Mouse (Mus musculus): Measurements from ENCODE around the gene Ccdc107. TPM values are rescaled to one million over a fixed set of nuclear protein-coding genes. Genes with fewer than 3 reads are reported as not detected.

Ccdc107 gene
- polyA plus RNA-seq (2015; fragmentation: Nextera tagmentation; extraction: Ambion mirVana) = 104 and 105 TPM in 2 replicates

- H3K4me1 ChIP-seq = peaks cover 17% of the 10 kb centered on the region
- under 1% methylated on average over 25 of the region's 25 CpGs for WGBS
- ATAC-seq (ENCODE audit: insufficient read depth, low FRiP score, low read depth) = peak; percentile 98
Measured at GRCm38 (mm10) chr4:43492821-43493185, at the start of gene Ccdc107. TSS of gene Ccdc107 (plus strand) at chr4:43492900.

GRCm38 (mm10) chr4:43443511-43443910 is 49.2 kb upstream of the Ccdc107 start:
- H3K36me3 ChIP-seq = peaks cover 29% of the 10 kb centered on the region
- H3K4me3 ChIP-seq (replicated peaks) = peak overlapping the region; percentile 97
- ATAC-seq (ENCODE audit: insufficient read depth, low FRiP score, low read depth) = no peak
- peaks cover 11% of the 10 kb centered on the region for H3K4me1 ChIP-seq
- peak overlapping the region; percentile 96 for H3K9ac ChIP-seq
- H3K27ac ChIP-seq = peak overlapping the region; percentile 94
- no peaks in the 10 kb centered on the region for H3K27me3 ChIP-seq (replicated peaks)
- peak overlapping the region; percentile 85 for H3K4me2 ChIP-seq
- H3K9me3 ChIP-seq = no peaks in the 10 kb centered on the region
- under 1% methylated on average over 28 of the region's 28 CpGs for WGBS

More at GRCm38 (mm10) chr4:43492821-43493185, at the start of gene Ccdc107:
- Histone ChIP-seq H3K36me3 (peaks cover 8% of the 10 kb centered on the region; the same call in 1 of the 2 replicates), H3K27me3 (replicated peaks) (no peaks in the 10 kb centered on the region), H3K4me2 (peak within 1 kb of the TSS; percentile 77), H3K4me3 (replicated peaks) (peak within 1 kb of the TSS; percentile 81), H3K9ac (peak within 1 kb of the TSS; percentile 63), H3K9me3 (no peaks in the 10 kb centered on the region), H3K27ac (peak within 1 kb of the TSS; percentile 92)

DNA sequence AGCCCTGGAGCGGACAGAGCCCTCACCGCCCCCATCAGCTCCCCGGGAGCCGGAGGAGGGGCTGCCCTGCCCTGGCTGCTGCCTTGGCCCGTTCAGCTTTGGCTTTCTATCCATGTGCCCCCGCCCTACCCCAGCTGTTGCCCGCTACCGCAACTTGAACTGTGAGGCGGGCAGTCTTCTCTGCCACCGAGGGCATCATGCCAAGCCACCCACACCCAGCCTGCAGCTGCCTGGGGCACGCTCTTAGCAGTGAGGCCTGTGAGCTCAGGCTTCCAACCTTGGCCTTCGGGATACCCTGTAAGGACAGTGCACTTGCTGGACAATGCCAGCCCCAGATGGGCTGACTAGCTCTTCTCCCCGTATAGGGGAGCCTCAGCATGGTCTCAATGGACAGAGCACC is 45.4 kb upstream of the Ccdc107 start:
- Histone ChIP-seq H3K9me3 (no peaks in the 10 kb centered on the region), H3K36me3 (peaks cover 29% of the 10 kb centered on the region), H3K4me2 (no peak overlapping the region), H3K27ac (no peak overlapping the region), H3K9ac (no peak overlapping the region), H3K27me3 (replicated peaks) (peaks cover 2% of the 10 kb centered on the region; the same call in 1 of the 2 replicates), H3K4me3 (replicated peaks) (no peak overlapping the region), H3K4me1 (peaks cover 11% of the 10 kb centered on the region)
- no peak for ATAC-seq (ENCODE audit: insufficient read depth, low FRiP score, low read depth)
- 88% methylated on average over 13 of the region's 13 CpGs for WGBS

DNA sequence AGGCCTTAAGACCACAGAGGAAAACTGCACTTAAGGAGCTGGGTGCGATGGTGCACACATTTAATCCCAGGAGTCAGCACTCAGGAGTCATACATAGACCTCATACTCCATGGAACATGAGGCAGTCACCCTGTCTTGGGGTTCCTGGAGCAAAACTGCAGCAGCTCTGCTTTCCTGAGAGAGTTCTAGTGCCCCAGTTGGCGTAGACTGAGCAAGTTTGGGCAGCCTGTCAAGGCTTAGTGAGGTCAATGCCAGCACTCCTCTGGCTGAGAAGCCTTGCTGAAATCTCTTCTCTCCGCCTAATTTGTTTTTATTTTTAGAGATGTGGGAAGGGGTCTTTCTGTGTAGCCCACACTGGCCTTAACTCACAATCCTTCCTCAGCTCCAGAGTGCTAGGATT is 44.1 kb upstream of the Ccdc107 start:
- peaks cover 14% of the 10 kb centered on the region for H3K27me3 ChIP-seq (replicated peaks)
- 83% methylated on average over 3 of the region's 3 CpGs for WGBS
- H3K36me3 ChIP-seq = peaks cover 29% of the 10 kb centered on the region
- no peak overlapping the region for H3K4me3 ChIP-seq (replicated peaks)
- no peaks in the 10 kb centered on the region for H3K9me3 ChIP-seq
- peaks cover 15% of the 10 kb centered on the region for H3K4me1 ChIP-seq
- H3K4me2 ChIP-seq = no peak overlapping the region
- H3K9ac ChIP-seq = no peak overlapping the region
- no peak overlapping the region for H3K27ac ChIP-seq
- no peak for ATAC-seq (ENCODE audit: insufficient read depth, low FRiP score, low read depth)

DNA sequence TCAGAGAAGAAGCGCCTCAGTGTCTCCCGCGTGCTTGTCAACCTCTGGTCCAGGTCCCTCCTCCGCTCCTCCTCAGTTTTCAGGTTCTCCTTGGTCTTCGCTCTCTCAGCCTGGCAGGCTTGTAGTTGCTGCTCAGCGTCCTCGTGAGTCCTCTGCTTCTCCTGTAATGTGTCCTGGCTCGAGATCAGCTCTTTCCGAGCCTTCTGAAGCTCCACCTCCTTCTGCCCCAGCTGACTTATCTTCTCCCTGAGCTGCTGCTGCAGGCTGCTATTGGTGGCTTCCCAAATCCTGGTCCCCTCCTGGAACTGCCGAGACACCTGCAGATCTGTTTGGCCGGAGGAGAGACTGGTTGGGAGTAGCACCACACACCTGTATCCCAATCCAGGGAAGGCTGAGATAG is 40.4 kb upstream of the Ccdc107 start:
- no peak overlapping the region for H3K4me2 ChIP-seq
- H3K4me1 ChIP-seq = peaks cover 12% of the 10 kb centered on the region
- no peak overlapping the region for H3K4me3 ChIP-seq (replicated peaks)
- no peak for ATAC-seq (ENCODE audit: insufficient read depth, low FRiP score, low read depth)
- H3K9me3 ChIP-seq = no peaks in the 10 kb centered on the region
- H3K27me3 ChIP-seq (replicated peaks) = peaks cover 31% of the 10 kb centered on the region
- peaks cover 6% of the 10 kb centered on the region; the same call in 1 of the 2 replicates for H3K36me3 ChIP-seq
- H3K27ac ChIP-seq = no peak overlapping the region
- H3K9ac ChIP-seq = no peak overlapping the region
- WGBS = 48% methylated on average over 11 of the region's 11 CpGs

- H3K27me3 ChIP-seq (replicated peaks) = peaks cover 31% of the 10 kb centered on the region
- H3K9me3 ChIP-seq = no peaks in the 10 kb centered on the region
- whole genome bisulfite sequencing = 1% methylated on average over 17 of the region's 18 CpGs
- H3K4me3 ChIP-seq (replicated peaks) = peak overlapping the region; percentile 21
- H3K4me1 ChIP-seq = peaks cover 12% of the 10 kb centered on the region
- no peak overlapping the region for H3K9ac ChIP-seq
- ATAC-seq (ENCODE audit: insufficient read depth, low FRiP score, low read depth) = no peak
- H3K27ac ChIP-seq = no peak overlapping the region
- H3K4me2 ChIP-seq = peak overlapping the region; percentile 49
- no peaks in the 10 kb centered on the region for H3K36me3 ChIP-seq
Measured at GRCm38 (mm10) chr4:43453413-43453812, 39.3 kb upstream of the Ccdc107 start.

DNA sequence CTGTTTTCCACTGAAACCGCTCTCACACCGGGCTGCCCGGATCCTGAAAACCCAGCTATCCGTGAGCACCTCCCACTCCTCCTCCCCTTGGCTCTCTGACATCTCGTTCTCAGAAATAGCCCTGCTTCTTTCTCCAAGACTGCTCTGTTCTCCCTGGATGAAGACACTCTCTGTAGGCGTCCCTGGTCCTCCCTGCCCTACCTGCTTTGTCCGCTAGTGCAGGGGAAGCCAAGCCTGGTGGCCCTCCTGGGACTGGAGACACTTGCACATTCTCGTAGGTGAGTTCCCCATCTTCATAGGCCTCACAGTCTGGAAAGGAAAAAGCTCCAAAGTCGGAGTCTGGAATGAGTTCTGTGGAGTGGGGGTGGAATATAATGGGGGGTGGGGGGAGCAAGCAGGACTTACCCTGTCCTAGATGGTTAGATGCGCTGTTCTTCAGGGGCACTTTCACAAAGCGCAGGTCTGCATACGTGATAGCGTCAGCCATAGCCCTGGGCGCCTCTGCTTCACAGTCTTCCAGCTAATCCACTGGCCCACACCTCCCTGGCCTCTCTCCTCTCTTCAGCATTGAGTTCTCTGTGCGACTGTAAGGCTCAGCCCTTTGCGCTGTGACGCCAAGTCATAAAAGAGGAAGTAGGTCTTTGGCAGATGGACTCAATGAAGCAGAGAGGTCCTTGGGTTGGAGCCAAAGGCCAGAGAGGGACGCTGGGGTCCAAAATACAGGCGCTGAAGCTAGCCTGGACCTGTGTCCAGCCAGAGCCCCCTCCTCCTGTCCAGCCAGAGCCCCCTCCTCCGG is 38.5 kb upstream of the Ccdc107 start, which contains the start of gene Cd72:
Cd72 (minus strand) TSS at position 588 of the 796 bp plus-strand sequence.
- peaks cover 31% of the 10 kb centered on the region for H3K27me3 ChIP-seq (replicated peaks)
- no peak within 1 kb of the TSS for H3K27ac ChIP-seq
- ATAC-seq (ENCODE audit: insufficient read depth, low FRiP score, low read depth) = 0 out of 2 replicates have a peak, but pooled peaks have one; percentile 23
- H3K36me3 ChIP-seq = no peaks in the 10 kb centered on the region
- no peaks in the 10 kb centered on the region for H3K9me3 ChIP-seq
- WGBS = 31% methylated on average over 20 of the region's 20 CpGs
- H3K9ac ChIP-seq = no peak within 1 kb of the TSS
- H3K4me3 ChIP-seq (replicated peaks) = peak within 1 kb of the TSS; percentile 21
- peaks cover 12% of the 10 kb centered on the region for H3K4me1 ChIP-seq
- H3K4me2 ChIP-seq = peak within 1 kb of the TSS; percentile 49

GRCm38 (mm10) chr4:43456470-43456869 is 36.2 kb upstream of the Ccdc107 start:
- H3K4me2 ChIP-seq = no peak overlapping the region
- no peak for ATAC-seq (ENCODE audit: insufficient read depth, low FRiP score, low read depth)

GRCm38 (mm10) chr4:43457124-43457523 is 35.6 kb upstream of the Ccdc107 start:
- 26% methylated on average over 8 of the region's 8 CpGs for WGBS
- H3K4me3 ChIP-seq (replicated peaks) = no peak overlapping the region
- no peak for ATAC-seq (ENCODE audit: insufficient read depth, low FRiP score, low read depth)

More at GRCm38 (mm10) chr4:43456470-43456869, 36.2 kb upstream of the Ccdc107 start:
- H3K27me3 ChIP-seq (replicated peaks) = peaks cover 31% of the 10 kb centered on the region
- H3K4me1 ChIP-seq = peaks cover 12% of the 10 kb centered on the region
- H3K4me3 ChIP-seq (replicated peaks) = no peak overlapping the region
- H3K27ac ChIP-seq = no peak overlapping the region
- 36% methylated on average over 4 of the region's 4 CpGs for WGBS
- no peaks in the 10 kb centered on the region for H3K36me3 ChIP-seq
- no peak overlapping the region for H3K9ac ChIP-seq
- no peaks in the 10 kb centered on the region for H3K9me3 ChIP-seq

GRCm38 (mm10) chr4:43463102-43463501 is 29.6 kb upstream of the Ccdc107 start:
- Histone ChIP-seq H3K9ac (no peak overlapping the region), H3K27me3 (replicated peaks) (no peaks in the 10 kb centered on the region), H3K27ac (no peak overlapping the region), H3K4me1 (no peaks in the 10 kb centered on the region), H3K4me3 (replicated peaks) (no peak overlapping the region), H3K9me3 (no peaks in the 10 kb centered on the region), H3K4me2 (no peak overlapping the region), H3K36me3 (no peaks in the 10 kb centered on the region)
- 85% methylated on average over 5 of the region's 5 CpGs for WGBS
- no peak for ATAC-seq (ENCODE audit: insufficient read depth, low FRiP score, low read depth)

More at GRCm38 (mm10) chr4:43457124-43457523, 35.6 kb upstream of the Ccdc107 start:
- Histone ChIP-seq H3K9ac (no peak overlapping the region), H3K9me3 (no peaks in the 10 kb centered on the region), H3K4me1 (peaks cover 12% of the 10 kb centered on the region), H3K27ac (no peak overlapping the region), H3K27me3 (replicated peaks) (peaks cover 30% of the 10 kb centered on the region), H3K4me2 (no peak overlapping the region), H3K36me3 (no peaks in the 10 kb centered on the region)

GRCm38 (mm10) chr4:43465935-43466334 is 26.8 kb upstream of the Ccdc107 start:
- no peaks in the 10 kb centered on the region for H3K4me1 ChIP-seq
- H3K9ac ChIP-seq = no peak overlapping the region
- no peaks in the 10 kb centered on the region for H3K9me3 ChIP-seq
- no peak overlapping the region for H3K27ac ChIP-seq
- H3K4me3 ChIP-seq (replicated peaks) = no peak overlapping the region
- 76% methylated on average over 6 of the region's 6 CpGs for WGBS
- no peaks in the 10 kb centered on the region for H3K27me3 ChIP-seq (replicated peaks)
- H3K36me3 ChIP-seq = no peaks in the 10 kb centered on the region
- no peak overlapping the region for H3K4me2 ChIP-seq
- ATAC-seq (ENCODE audit: insufficient read depth, low FRiP score, low read depth) = no peak

DNA sequence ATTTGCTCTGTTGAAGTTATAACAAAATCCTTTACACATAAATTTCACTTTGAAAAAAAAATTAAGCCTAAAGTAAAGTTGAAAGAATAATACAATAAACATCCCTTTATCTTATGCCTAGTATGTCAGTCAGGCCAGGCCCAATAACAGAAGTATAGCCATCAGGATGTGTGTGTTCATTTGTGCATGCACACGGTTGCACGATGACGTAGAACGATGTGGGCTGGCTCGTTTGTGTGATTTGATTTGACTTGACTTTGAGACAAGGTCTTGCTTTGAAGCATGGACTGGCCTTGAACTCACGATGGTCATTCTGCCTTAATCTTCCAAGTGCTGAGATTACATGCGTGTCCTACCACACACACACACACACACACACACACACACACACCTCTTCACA is 25.8 kb upstream of the Ccdc107 start:
- Histone ChIP-seq H3K9me3 (no peaks in the 10 kb centered on the region), H3K4me3 (replicated peaks) (no peak overlapping the region), H3K27me3 (replicated peaks) (no peaks in the 10 kb centered on the region), H3K27ac (no peak overlapping the region), H3K9ac (no peak overlapping the region), H3K4me2 (no peak overlapping the region), H3K36me3 (no peaks in the 10 kb centered on the region), H3K4me1 (no peaks in the 10 kb centered on the region)
- WGBS = 83% methylated on average over 7 of the region's 7 CpGs
- ATAC-seq (ENCODE audit: insufficient read depth, low FRiP score, low read depth) = no peak
